Mouse (Mus musculus): ENCODE results near the gene Cfhr2. TPM values are rescaled to one million over a fixed set of nuclear protein-coding genes. Genes with fewer than 3 reads are reported as not detected.
"Not testable (repeated sequence)": the region's sequence is repeated elsewhere in the genome, so short reads cannot be mapped to it uniquely, and the experiment has no call there.

The Cfhr2 gene
- total RNA-seq (2021) = 1 to 10 TPM; 3.9 to 4.2 TPM
- long read RNA-seq, experiment 1, partial matches to known transcripts = 0 of 1 reads
- long read RNA-seq, experiment 1, other reads (novel, unspliced or antisense) = 0 of 1 reads
- long read RNA-seq, experiment 2 = 0 reads

GRCm38 (mm10) chr1:139858548-139858947 lies at the start of gene Cfhr2:
Gene Cfhr2 (minus strand): TSS chr1:139858702.
- no peak for DNase-seq

DNA sequence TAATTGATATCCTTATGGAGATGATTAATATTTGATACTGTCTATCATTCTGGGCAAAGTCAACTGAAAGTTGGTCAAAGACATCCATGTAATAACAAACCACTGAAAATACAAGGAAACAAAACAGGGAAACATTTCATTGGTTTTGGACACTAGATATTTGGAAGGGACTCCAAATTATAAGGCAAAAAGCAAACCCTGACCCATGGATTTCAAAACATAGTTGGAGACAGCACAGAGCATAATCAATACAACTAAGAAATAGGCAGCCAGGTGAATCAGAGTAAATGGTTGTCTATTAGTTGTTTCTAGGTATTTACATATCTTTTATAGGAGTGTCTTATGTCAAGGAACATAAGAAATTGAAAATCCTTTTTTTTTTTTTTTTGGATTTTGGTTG lies 5.2 kb upstream of the Cfhr2 start:
- no peak for DNase-seq

DNA sequence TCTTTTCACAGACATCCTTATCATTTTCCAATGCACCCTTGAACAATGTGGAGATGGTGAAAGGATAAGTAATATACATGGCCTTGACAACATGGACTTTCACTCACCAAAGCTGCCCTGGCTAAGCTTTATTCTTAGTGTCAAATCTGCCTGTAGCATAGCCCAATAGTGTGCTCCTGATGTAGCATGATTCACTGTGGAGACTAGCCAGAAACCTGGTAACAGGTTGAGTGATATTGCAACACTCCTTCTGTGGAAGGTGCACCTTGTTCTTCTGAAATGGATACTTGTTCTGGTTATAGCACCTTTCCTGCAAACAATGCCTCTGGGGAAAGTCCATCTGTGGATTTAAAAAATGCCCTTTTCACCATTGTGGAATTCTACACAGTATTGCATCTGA lies 1.7 kb upstream of the Cfhr2 start:
- no peak for DNase-seq

DNA sequence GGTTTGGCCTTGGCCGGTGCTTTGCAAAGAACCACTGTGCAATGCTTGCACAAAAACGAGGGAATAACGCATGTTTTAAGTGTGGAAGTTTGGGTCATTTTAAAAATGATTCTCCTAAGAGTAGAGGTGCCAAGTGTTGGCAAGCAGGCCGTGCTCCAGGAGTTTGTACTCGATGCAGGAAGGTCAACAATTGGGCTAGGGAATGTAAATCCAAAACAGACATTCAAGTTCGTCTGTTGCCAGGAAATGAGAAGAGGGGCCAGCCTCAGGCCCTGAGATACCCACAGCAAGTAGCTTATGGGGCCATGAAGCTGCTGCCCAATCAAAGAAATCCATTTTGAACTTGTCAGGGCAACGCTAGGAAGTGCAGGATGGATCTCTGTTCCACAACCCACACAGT lies 18.8 kb downstream of the Cfhr2 start:
- no peak for DNase-seq

DNA sequence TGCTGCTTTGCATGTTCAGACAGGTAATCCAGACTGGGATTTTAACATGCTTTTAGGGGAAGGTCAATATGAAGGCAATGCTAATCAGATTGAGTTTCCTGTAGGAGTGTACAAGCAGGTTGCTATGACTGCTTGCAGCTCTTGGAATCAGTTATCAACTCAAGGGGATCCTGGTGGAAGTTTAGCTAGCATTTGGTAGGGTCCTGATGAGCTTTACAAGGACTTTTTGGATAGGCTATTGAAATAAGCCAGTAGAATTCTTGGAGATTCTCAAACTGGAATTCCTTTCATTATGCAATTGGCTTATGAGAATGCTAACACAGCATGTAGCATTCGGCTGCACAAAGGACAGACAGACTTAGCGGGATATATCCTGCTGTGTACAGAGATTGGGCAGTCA lies 19.2 kb downstream of the Cfhr2 start:
- no peak for DNase-seq

DNA sequence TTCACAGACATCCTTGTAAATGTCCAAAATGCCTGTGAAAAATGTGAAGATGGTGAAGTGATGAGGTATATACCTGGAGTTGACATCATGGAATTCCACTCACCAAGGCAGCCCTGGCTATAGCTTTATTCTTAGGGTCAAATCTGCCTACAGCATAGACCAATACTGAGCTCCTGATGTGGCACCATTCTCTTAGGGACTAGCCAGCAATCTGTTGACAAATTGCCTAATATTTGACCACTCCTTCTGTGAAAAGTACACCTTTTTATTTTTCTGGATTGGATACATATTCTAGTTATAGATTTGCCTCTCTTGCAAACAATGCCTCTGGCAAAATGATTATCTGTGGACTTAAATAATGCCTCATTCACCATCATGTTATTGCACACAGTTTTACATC lies 49.9 kb downstream of the Cfhr2 start:
- no peak for DNase-seq

GRCm38 (mm10) chr1:139781143-139781542 lies 77.4 kb downstream of the Cfhr2 start, which contains the start of gene Gm4788:
Gene Gm4788 (minus strand): TSS chr1:139781243.
- DNase-seq = no peak

GRCm38 (mm10) chr1:139769913-139770312 lies 88.6 kb downstream of the Cfhr2 start:
- not testable (repeated sequence) for DNase-seq

Other genes with a start within 250 kb of the Cfhr2 start
- gene Gm4788, start 77.5 kb downstream of the Cfhr2 start, total RNA-seq (2021) = under 1 TPM; 0.46 to 0.56 TPM